Mouse (Mus musculus): ENCODE measurements at regions not wholly inside any gene's neighbourhood (a gene's known extent, or its start where the extent isn't known, plus 50 kb on each side); places are given as distances from the start of the nearest gene placed in this dataset.

DNA sequence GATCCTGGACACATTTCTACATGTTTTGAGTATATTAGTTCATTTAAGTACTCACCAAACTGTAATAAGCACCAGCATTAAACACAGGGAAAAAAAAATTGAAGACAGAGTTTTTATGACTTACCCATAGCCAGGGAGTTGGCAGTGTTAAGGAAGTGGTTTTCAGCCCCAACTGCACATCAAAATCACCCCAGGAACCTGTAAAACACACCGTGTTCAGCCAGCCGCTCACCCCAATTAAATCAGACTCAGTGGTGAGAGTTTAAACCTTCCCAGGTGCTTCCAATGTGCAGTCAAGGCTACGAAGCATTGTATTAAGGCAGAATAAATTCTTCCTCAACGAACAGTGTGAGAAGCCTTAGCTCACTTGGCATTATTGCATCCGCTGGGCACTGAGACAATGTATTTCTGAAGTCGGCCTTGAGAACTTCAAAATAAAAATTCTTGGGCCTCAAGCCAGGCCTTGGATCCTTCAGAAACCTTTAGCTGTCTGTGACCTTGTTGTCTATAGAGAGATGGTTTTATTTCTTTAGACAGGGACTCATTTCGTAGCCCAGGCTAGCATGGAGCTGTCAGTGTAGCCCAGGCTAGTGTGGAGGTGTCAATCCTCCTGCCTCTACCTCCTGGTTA is 65.4 kb upstream of the Slit3 start:
- TF ChIP-seq POLR2A (IDR thresholded peaks at IDR 0.05; ENCODE audit: extremely low read depth, insufficient read depth, low read length): no peak
- no peak for TF ChIP-seq CTCF (IDR thresholded peaks at IDR 0.05; ENCODE audit: low read depth, low read length)
